Mouse (Mus musculus) limb, embryonic 14.5 days (tissue): Measurements from ENCODE around the gene Sspo. TPM values are rescaled to one million over a fixed set of nuclear protein-coding genes. Genes with fewer than 3 reads are reported as not detected.

Source experiments
- ATAC-seq: fragments of 200-750 bp; cut with Nextera tagmentation; 2 replicates; pipeline ENCODE4 v1.8.0; 2017; ENCODE audit warnings: low read depth, moderate number of reproducible peaks, moderate TSS enrichment; ENCODE audit not compliant: low FRiP score
- DNase-seq: peaks from one replicate; pipeline ENCODE4 v3.0.0-alpha.2; 2015; ENCODE audit warnings: low spot score
- H3K27ac ChIP-seq: fragments of 300-500 bp; sonication (generic); replicated peaks from 2 replicates; pipeline ENCODE4 v1.5.1; 2014; ENCODE audit warnings: low read depth, mild to moderate bottlenecking, low read length, moderate library complexity, mixed read lengths
- H3K27me3 ChIP-seq: fragments of 300-500 bp; sonication (generic); 2 replicates; pipeline ENCODE4 v1.6.1; 2014; ENCODE audit warnings: low read length, mixed read lengths; ENCODE audit not compliant: control insufficient read depth, insufficient read depth
- H3K36me3 ChIP-seq: fragments of 300-500 bp; sonication (generic); 2 replicates; pipeline ENCODE4 v1.6.1; 2014; ENCODE audit warnings: mild to moderate bottlenecking, low read length, moderate library complexity, mixed read lengths; ENCODE audit not compliant: control insufficient read depth, insufficient read depth
- H3K4me1 ChIP-seq: fragments of 300-500 bp; sonication (generic); 2 replicates; pipeline ENCODE4 v1.6.1; 2014; ENCODE audit warnings: antibody characterized with exemption, low read length, mixed read lengths; ENCODE audit not compliant: control insufficient read depth, insufficient read depth
- H3K4me2 ChIP-seq: fragments of 300-500 bp; sonication (generic); replicated peaks from 2 replicates; pipeline ENCODE4 v1.6.1; 2014; ENCODE audit warnings: low read depth, mild to moderate bottlenecking, low read length, moderate library complexity; ENCODE audit not compliant: severe bottlenecking
- H3K4me3 ChIP-seq: fragments of 300-500 bp; sonication (generic); replicated peaks from 2 replicates; pipeline ENCODE4 v1.5.1; 2014; ENCODE audit warnings: low read length
- H3K9ac ChIP-seq: fragments of 300-500 bp; sonication (generic); 2 replicates; pipeline ENCODE4 v1.6.1; 2014; ENCODE audit warnings: mild to moderate bottlenecking, low read depth, low read length, moderate library complexity; ENCODE audit not compliant: severe bottlenecking
- H3K9me3 ChIP-seq: fragments of 300-500 bp; sonication (generic); 2 replicates; pipeline ENCODE4 v1.6.1; 2016; ENCODE audit warnings: low read length; ENCODE audit not compliant: control insufficient read depth
- POLR2A ChIP-seq: fragments of 200-500 bp; IDR thresholded peaks from 2 replicates; pipeline ENCODE4 v1.8.0; 2012; ENCODE audit warnings: inconsistent platforms, mild to moderate bottlenecking, moderate library complexity, borderline replicate concordance; ENCODE audit not compliant: insufficient read depth, insufficient read length; ENCODE audit errors: extremely low read depth
- WGBS: fragments of 180-500 bp; shearing (Covaris S2); extraction: QIAGEN DNeasy Blood & Tissue Kit; methylation state at CpG from one replicate; pipeline ENCODE4 v1.1.7; 2014; 5-methylcytosine and 5-hydroxymethylcytosine counted together
- polyA plus RNA-seq, 2 experiments: library from polyadenylated mRNA; depleted of rRNA in 1 of 2; stranded (reverse) in 1 of 2; unstranded in 1 of 2; fragments of >200 nt; fragmentation: Nextera tagmentation in 1 of 2; extraction: Ambion mirVana in 1 of 2; gene quantifications; 2 replicates each; pipeline versions ENCODE4 v1.2.1 to v1.2.3; 2012 to 2014

Gene Sspo
- 1.2 and 1.9 TPM in 2 replicates for polyA plus RNA-seq (2012; rRNA removed)
- 0.07 and 0.17 TPM in 2 replicates for polyA plus RNA-seq (2014; fragmentation: Nextera tagmentation; extraction: Ambion mirVana)

DNA sequence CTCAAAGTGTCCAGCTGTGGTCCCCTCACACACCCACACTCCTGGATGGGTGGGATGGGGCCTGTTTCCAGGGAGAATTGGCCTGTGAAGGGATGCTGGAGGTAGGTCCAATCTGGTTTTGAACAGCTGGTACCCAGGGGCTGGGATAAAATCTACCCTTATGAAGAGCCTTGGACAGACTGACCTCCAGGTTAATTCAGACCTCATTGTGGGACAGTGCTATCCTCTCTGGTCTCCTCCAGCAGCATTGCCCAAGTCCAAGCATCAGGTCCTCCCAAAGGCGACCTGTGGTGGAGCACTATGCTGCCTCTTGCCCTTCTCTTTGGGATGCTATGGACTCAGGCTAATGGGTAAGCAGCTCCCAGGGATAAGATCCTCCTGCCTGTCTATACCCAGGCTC lies at the start of gene Sspo:
Sspo (plus strand) TSS at position 301 of the 400 bp plus-strand sequence.
- no peak for DNase-seq
- no peak within 1 kb of the TSS for H3K4me3 ChIP-seq
- no peaks in the 10 kb centered on the region for H3K27me3 ChIP-seq
- H3K27ac ChIP-seq = no peak within 1 kb of the TSS
- TF ChIP-seq POLR2A = no peak
- no peaks in the 10 kb centered on the region for H3K9me3 ChIP-seq
- peaks cover 17% of the 10 kb centered on the region for H3K4me1 ChIP-seq
- no peak for ATAC-seq
- no peaks in the 10 kb centered on the region for H3K36me3 ChIP-seq
- H3K9ac ChIP-seq = no peak within 1 kb of the TSS
- H3K4me2 ChIP-seq = no peak within 1 kb of the TSS
- 81% methylated on average over 1 of the region's 1 CpGs for WGBS

DNA sequence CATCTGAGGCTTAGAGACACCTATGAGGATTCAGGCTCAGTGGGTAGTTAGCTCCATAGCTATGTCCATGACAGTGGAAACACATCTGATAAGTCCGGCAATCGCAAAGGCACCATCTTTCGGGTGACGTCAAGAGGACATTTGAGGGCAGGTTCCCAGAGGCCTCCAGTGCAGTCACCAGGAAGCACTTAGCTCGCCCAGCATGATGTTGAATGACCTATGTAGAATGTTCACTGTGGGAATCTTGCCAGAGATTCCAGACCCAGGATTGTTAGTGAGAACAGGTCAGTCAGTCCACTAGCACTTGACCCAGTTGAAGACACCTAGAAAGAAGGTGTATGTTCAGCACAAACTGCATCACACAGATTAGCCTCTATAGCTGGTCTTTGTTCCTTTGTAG lies 48.1 kb upstream of the Sspo start:
- Histone ChIP-seq H3K4me3 (no peak overlapping the region), H3K4me2 (no peak overlapping the region), H3K27ac (no peak overlapping the region), H3K36me3 (peaks cover 15% of the 10 kb centered on the region), H3K9ac (no peak overlapping the region), H3K27me3 (no peaks in the 10 kb centered on the region), H3K4me1 (peaks cover 12% of the 10 kb centered on the region), H3K9me3 (no peaks in the 10 kb centered on the region)
- no peak for ATAC-seq
- TF ChIP-seq POLR2A = no peak
- DNase-seq = no peak
- 96% methylated on average over 5 of the region's 5 CpGs for WGBS

- no peak overlapping the region for H3K9ac ChIP-seq
- H3K27me3 ChIP-seq = no peaks in the 10 kb centered on the region
- TF ChIP-seq POLR2A = no peak
- no peaks in the 10 kb centered on the region for H3K9me3 ChIP-seq
- H3K4me1 ChIP-seq = no peaks in the 10 kb centered on the region
- H3K27ac ChIP-seq = no peak overlapping the region
- WGBS = 89% methylated on average over 5 of the region's 5 CpGs
- ATAC-seq (no peak), DNase-seq (no peak)
- no peak overlapping the region for H3K4me3 ChIP-seq
- no peak overlapping the region for H3K4me2 ChIP-seq
- H3K36me3 ChIP-seq = peaks cover 55% of the 10 kb centered on the region
These were observed 44.0 kb upstream of the Sspo start for GRCm38 (mm10) chr6:48404071-48404470.

DNA sequence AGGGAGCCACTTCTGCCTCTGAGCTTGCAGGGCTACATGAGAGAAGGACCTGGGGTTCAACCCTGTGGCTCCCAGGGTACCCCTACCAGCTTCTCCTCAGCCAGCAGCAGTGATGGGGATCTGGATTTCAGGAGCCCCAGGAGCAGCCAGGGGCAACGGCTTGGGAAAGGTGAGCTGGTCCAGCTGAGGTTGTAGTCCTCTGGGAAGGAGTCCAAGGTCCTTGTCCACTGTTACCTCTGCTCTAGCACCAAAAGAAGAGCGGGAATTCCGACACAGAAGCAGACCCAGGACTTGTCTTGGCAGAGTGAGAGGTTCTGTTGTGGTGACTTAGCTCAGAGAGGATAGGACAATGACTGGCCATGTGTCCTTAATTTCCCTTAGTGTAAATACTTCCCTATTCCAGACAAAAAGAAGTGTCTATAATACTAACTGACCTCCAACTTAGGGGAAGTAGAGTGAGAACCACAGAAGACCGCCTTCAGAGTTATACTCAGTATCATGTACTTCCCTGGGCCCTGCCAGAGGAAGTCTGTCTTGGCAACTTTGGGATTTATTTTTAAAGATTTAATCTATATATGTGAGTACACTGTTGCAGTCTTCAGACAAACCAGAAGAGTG lies 38.2 kb upstream of the Sspo start:
- 98% methylated on average over 4 of the region's 4 CpGs for WGBS
- DNase-seq = no peak
- Histone ChIP-seq H3K9ac (no peak overlapping the region), H3K36me3 (peaks cover 96% of the 10 kb centered on the region), H3K4me1 (no peaks in the 10 kb centered on the region), H3K9me3 (no peaks in the 10 kb centered on the region), H3K27ac (no peak overlapping the region), H3K4me3 (no peak overlapping the region), H3K27me3 (no peaks in the 10 kb centered on the region), H3K4me2 (no peak overlapping the region)
- ATAC-seq = no peak
- TF ChIP-seq POLR2A = no peak

DNA sequence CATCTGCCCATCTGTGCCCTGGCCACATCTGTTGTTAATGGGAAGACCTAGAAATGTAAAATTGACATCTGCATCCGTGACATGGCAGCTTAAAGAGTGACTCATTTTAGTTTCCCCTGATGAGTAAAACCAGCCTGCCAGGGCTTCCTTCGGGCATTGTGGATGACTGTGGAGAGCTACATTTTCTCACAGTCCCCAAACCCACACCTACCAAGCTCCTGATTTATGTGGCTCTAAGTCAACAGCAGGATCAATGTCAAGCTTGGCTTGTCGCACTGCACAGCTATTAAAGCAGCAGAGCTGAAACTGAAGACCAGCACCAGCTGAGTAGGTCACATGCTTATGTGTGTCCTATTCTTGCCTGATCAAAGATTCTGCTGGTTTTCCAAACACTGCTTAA lies 37.5 kb upstream of the Sspo start:
- Histone ChIP-seq H3K27ac (no peak overlapping the region), H3K4me2 (no peak overlapping the region), H3K9ac (no peak overlapping the region), H3K27me3 (no peaks in the 10 kb centered on the region), H3K9me3 (no peaks in the 10 kb centered on the region), H3K4me3 (no peak overlapping the region), H3K4me1 (no peaks in the 10 kb centered on the region), H3K36me3 (peaks cover 96% of the 10 kb centered on the region)
- no peak for ATAC-seq
- 75% methylated on average over 3 of the region's 3 CpGs for WGBS
- no peak for TF ChIP-seq POLR2A
- no peak for DNase-seq
